8 mouse cellular contexts compared by ENCODE assay signal in genomic region chr6:89680155-89680554, GRCm38 (mm10). TPM values are rescaled to one million over a fixed set of nuclear protein-coding genes. Genes with fewer than 3 reads are reported as not detected.
DNase-seq lines count a peak whose midpoint lies in the region; ATAC-seq and TF ChIP-seq lines count a peak whose summit lies in the region.

No protein-coding gene starts in this region.

- H3K4me1 ChIP-seq in liver, embryonic 12.5 days, result no peaks in the 10 kb centered on the region
- no peaks in the 10 kb centered on the region for H3K4me1 ChIP-seq in kidney, adult 2 months (ENCODE audit: control insufficient read depth, insufficient read depth, low read length)
- peaks cover 3% of the 10 kb centered on the region; the same call in 1 of the 2 replicates for H3K4me1 ChIP-seq in limb, embryonic 10.5 days

- TF ChIP-seq CTCF in kidney, adult 2 months (conservative IDR thresholded peaks at IDR 0.05; ENCODE audit: insufficient read depth, insufficient read length, low read depth, low read length), result peak; percentile 92

- 8% methylated on average over 8 of the region's 8 CpGs for WGBS in liver, embryonic 12.5 days (ENCODE audit: insufficient replicate concordance)
- 11% methylated on average over 8 of the region's 8 CpGs for WGBS in kidney, adult 2 months
- 13% methylated on average over 8 of the region's 8 CpGs for WGBS in limb, embryonic 10.5 days

- intact Hi-C loops in gastrocnemius, postnatal 36 days (cut with DNase I), result no loop called here

- no peaks in the 10 kb centered on the region for H3K9me3 ChIP-seq in liver, embryonic 12.5 days (replicated peaks)
- H3K9me3 ChIP-seq in limb, embryonic 10.5 days (replicated peaks), result no peaks in the 10 kb centered on the region

- H3K27ac ChIP-seq in liver, embryonic 12.5 days, result no peak overlapping the region
- no peak overlapping the region for H3K27ac ChIP-seq in kidney, adult 2 months (ENCODE audit: insufficient read depth, low read depth, low read length)
- H3K27ac ChIP-seq in limb, embryonic 10.5 days, result no peak overlapping the region

- no peaks in the 10 kb centered on the region for H3K27me3 ChIP-seq in liver, embryonic 12.5 days (replicated peaks)
- no peaks in the 10 kb centered on the region for H3K27me3 ChIP-seq in kidney, adult 2 months (replicated peaks; ENCODE audit: control insufficient read depth, insufficient read depth, low read length)
- H3K27me3 ChIP-seq in limb, embryonic 10.5 days (ENCODE audit: low read depth, poor library complexity, severe bottlenecking), result no peaks in the 10 kb centered on the region

- no peak overlapping the region for H3K4me3 ChIP-seq in liver, embryonic 12.5 days
- H3K4me3 ChIP-seq in kidney, adult 2 months (ENCODE audit: insufficient read depth, low read depth, low read length), result no peak overlapping the region
- H3K4me3 ChIP-seq in limb, embryonic 10.5 days, result no peak overlapping the region

- no peak for ATAC-seq in liver, embryonic 12.5 days
- ATAC-seq in common myeloid progenitor, adult 5-6 weeks (replicated peaks; ENCODE audit: low read depth, poor library complexity, severe bottlenecking), result peak; percentile 93
- ATAC-seq in monocyte, adult 5-6 weeks (replicated peaks; ENCODE audit: insufficient number of reproducible peaks, low FRiP score, low TSS enrichment, poor library complexity, severe bottlenecking), result 0 out of 2 replicates have a peak, but pooled peaks have one; percentile 41

- no peak overlapping the region for H3K9ac ChIP-seq in liver, embryonic 12.5 days

- DNase-seq in liver, result peak; percentile 67
- DNase-seq in gastrocnemius, postnatal 36 days, result peak; percentile 59 to 75
- peak; percentile 85 for DNase-seq in kidney, adult 2 months
- DNase-seq in limb, embryonic 10.5 days (ENCODE audit: low spot score), result peak; percentile 89
- DNase-seq in spleen, postnatal 36 days (ENCODE audit: low spot score in 2 of 2), result peak; percentile 38 to 41

- no peaks in the 10 kb centered on the region for H3K36me3 ChIP-seq in liver, embryonic 12.5 days
- H3K36me3 ChIP-seq in kidney, adult 2 months (ENCODE audit: control insufficient read depth, insufficient read depth, low read length), result no peaks in the 10 kb centered on the region
- H3K36me3 ChIP-seq in limb, embryonic 10.5 days, result 0 out of 2 replicates have a peak, but pooled peaks cover 2% of the 10 kb centered on the region

- no peak for TF ChIP-seq POLR2A in kidney, adult 2 months (IDR thresholded peaks at IDR 0.05; ENCODE audit: low read depth, low read length)

- no peak overlapping the region for H3K4me2 ChIP-seq in liver, embryonic 12.5 days

RNA-seq across cellular contexts. Expression of gene Vmn1r40, which starts 27.2 kb away (rescaled TPM):
- not detected in 2 replicates for polyA plus RNA-seq in liver, embryonic 12.5 days (2016; fragmentation: Nextera tagmentation; extraction: Ambion mirVana)
- not detected in 2 replicates for total RNA-seq in common myeloid progenitor, adult 5-6 weeks (2017)
- not detected for total RNA-seq in gastrocnemius, postnatal 36 days (2021)
- polyA plus RNA-seq in kidney, adult 2 months (2012; rRNA removed), result not detected in 2 replicates
- polyA plus RNA-seq in limb, embryonic 10.5 days (2016; fragmentation: Nextera tagmentation; extraction: Ambion mirVana), result not detected in 2 replicates
- not detected in 3 replicates for total RNA-seq in monocyte, adult 5-6 weeks (2017)

RNA-seq across cellular contexts. Expression of gene Txnrd3, which starts 36.4 kb away (rescaled TPM):
- 6.1 and 6.4 TPM in 2 replicates for polyA plus RNA-seq in liver, embryonic 12.5 days (2016; fragmentation: Nextera tagmentation; extraction: Ambion mirVana)
- total RNA-seq in common myeloid progenitor, adult 5-6 weeks (2017), result 13.8 and 14.5 TPM in 2 replicates
- total RNA-seq in gastrocnemius, postnatal 36 days (2021), result 1 to 10 TPM; 4.5 to 4.6 TPM
- 16.9 and 18.7 TPM in 2 replicates for polyA plus RNA-seq in kidney, adult 2 months (2012; rRNA removed)
- polyA plus RNA-seq in limb, embryonic 10.5 days (2016; fragmentation: Nextera tagmentation; extraction: Ambion mirVana), result 9.5 and 11.0 TPM in 2 replicates
- total RNA-seq in monocyte, adult 5-6 weeks (2017), result 2.6 to 6.7 TPM (median 3.6 TPM) in 3 replicates
